Mouse (Mus musculus) MEL (cell line): Measurements from ENCODE around the gene Gm10300. TPM values are rescaled to one million over a fixed set of nuclear protein-coding genes. Genes with fewer than 3 reads are reported as not detected.

Experiments used
- DNase-seq: peaks from one replicate; pipeline ENCODE4 v3.0.0; 2011; ENCODE audit warnings: low read depth, low spot score
- H3K27ac ChIP-seq: 2 replicates; pipeline ENCODE4 v1.5.1; 2012; ENCODE audit warnings: low read depth, mild to moderate bottlenecking, control low read depth, low read length, moderate library complexity; ENCODE audit not compliant: control insufficient read depth
- H3K27me3 ChIP-seq, 2 experiments: fragments of 150-350 bp in 1 of 2; sonication (generic) in 1 of 2; 2 replicates each; pipeline ENCODE4 v1.6.1; 2012; ENCODE audit warnings: low read length in 2 of 2, mild to moderate bottlenecking in 2 of 2, improper control_type of control experiment in 1 of 2, moderate library complexity in 1 of 2; ENCODE audit not compliant: insufficient read depth in 2 of 2, control insufficient read depth in 1 of 2
- H3K36me3 ChIP-seq, 2 experiments: 2 replicates each; pipeline ENCODE4 v1.6.1; 2012 to 2014; ENCODE audit warnings: low read length in 2 of 2, improper control_type of control experiment in 1 of 2, inconsistent platforms in 1 of 2, mild to moderate bottlenecking in 1 of 2; ENCODE audit not compliant: insufficient read depth in 2 of 2, control insufficient read depth in 1 of 2
- H3K4me1 ChIP-seq, 2 experiments: fragments of 150-350 bp in 1 of 2; sonication (generic) in 1 of 2; 2 replicates each; pipeline ENCODE4 v1.6.1; 2012; ENCODE audit warnings: low read length in 2 of 2, improper control_type of control experiment in 1 of 2, mild to moderate bottlenecking in 1 of 2; ENCODE audit not compliant: insufficient read depth in 2 of 2, control insufficient read depth in 1 of 2
- H3K4me3 ChIP-seq, 2 experiments: fragments of 150-350 bp in 1 of 2; sonication (generic) in 1 of 2; 2 replicates each; pipeline ENCODE4 v1.5.1; 2012; ENCODE audit warnings: low read depth in 2 of 2, low read length in 2 of 2, mild to moderate bottlenecking in 2 of 2, moderate library complexity in 2 of 2, control low read depth in 1 of 2, improper control_type of control experiment in 1 of 2; ENCODE audit not compliant: control insufficient read depth in 1 of 2, insufficient read depth in 1 of 2
- H3K79me2 ChIP-seq: 2 replicates; pipeline ENCODE4 v1.6.1; 2012; ENCODE audit warnings: mild to moderate bottlenecking, low read length, moderate library complexity; ENCODE audit not compliant: control insufficient read depth, poor library complexity, insufficient read depth
- H3K9ac ChIP-seq: 2 replicates; pipeline ENCODE4 v1.6.1; 2012; ENCODE audit warnings: low read depth, mild to moderate bottlenecking, control low read depth, low read length, moderate library complexity; ENCODE audit not compliant: control insufficient read depth, poor library complexity, severe bottlenecking
- H3K9me3 ChIP-seq: fragments of 150-350 bp; sonication (generic); replicated peaks from 2 replicates; pipeline ENCODE4 v1.6.1; 2012; ENCODE audit warnings: mild to moderate bottlenecking, low read length, improper control_type of control experiment, moderate library complexity; ENCODE audit not compliant: insufficient read depth
- CHD1 ChIP-seq: IDR thresholded peaks from 2 replicates; pipeline ENCODE4 v1.6.1; 2012; ENCODE audit warnings: low read depth, mild to moderate bottlenecking, inconsistent platforms, low read length, improper control_type of control experiment
- ELF1 ChIP-seq: IDR thresholded peaks from 2 replicates; pipeline ENCODE4 v1.6.1; 2014; ENCODE audit warnings: low read depth, mild to moderate bottlenecking, inconsistent platforms, low read length, improper control_type of control experiment, moderate library complexity
- EP300 ChIP-seq, 2 experiments: IDR thresholded peaks; 2 replicates each; pipeline ENCODE4 v1.6.1; 2011; ENCODE audit warnings: improper control_type of control experiment in 2 of 2, low read length in 2 of 2, low read depth in 1 of 2, mild to moderate bottlenecking in 1 of 2
- ETS1 ChIP-seq: IDR thresholded peaks from 2 replicates; pipeline ENCODE4 v1.6.1; 2012; ENCODE audit warnings: low read depth, mild to moderate bottlenecking, inconsistent platforms, low read length, improper control_type of control experiment, moderate library complexity
- GABPA ChIP-seq: IDR thresholded peaks from 2 replicates; pipeline ENCODE4 v1.6.1; 2012; ENCODE audit warnings: low read depth, mild to moderate bottlenecking, inconsistent platforms, low read length, improper control_type of control experiment, moderate library complexity
- GATA1 ChIP-seq: IDR thresholded peaks from 2 replicates; pipeline ENCODE4 v1.6.1; 2011; ENCODE audit warnings: low read depth, low read length, improper control_type of control experiment
- JUND ChIP-seq: IDR thresholded peaks from 2 replicates; pipeline ENCODE4 v1.6.1; 2011; ENCODE audit warnings: low read depth, mild to moderate bottlenecking, improper control_type of control experiment, low read length
- KAT2A ChIP-seq: conservative IDR thresholded peaks from 2 replicates; pipeline ENCODE4 v1.6.1; 2012; ENCODE audit warnings: low read depth, low read length, improper control_type of control experiment, inconsistent platforms
- MAFK ChIP-seq: IDR thresholded peaks from 2 replicates; pipeline ENCODE4 v1.6.1; 2011; ENCODE audit warnings: low read depth, mild to moderate bottlenecking, low read length, improper control_type of control experiment, borderline replicate concordance
- MYB ChIP-seq: IDR thresholded peaks from 2 replicates; pipeline ENCODE4 v1.6.1; 2011; ENCODE audit warnings: mild to moderate bottlenecking, low read depth, low read length, improper control_type of control experiment
- NELFE ChIP-seq: IDR thresholded peaks from 2 replicates; pipeline ENCODE4 v1.6.1; 2011; ENCODE audit warnings: low read depth, low read length, improper control_type of control experiment
- NRF1 ChIP-seq: IDR thresholded peaks from 2 replicates; pipeline ENCODE4 v1.6.1; 2014; ENCODE audit warnings: low read depth, mild to moderate bottlenecking, inconsistent platforms, low read length, improper control_type of control experiment, moderate library complexity; ENCODE audit not compliant: poor library complexity, insufficient read depth, severe bottlenecking
- POLR2A ChIP-seq, 2 experiments: IDR thresholded peaks; 2 replicates each; pipeline ENCODE4 v1.6.1; 2011 to 2012; ENCODE audit warnings: low read length in 2 of 2, mild to moderate bottlenecking in 2 of 2, control low read depth in 1 of 2, improper control_type of control experiment in 1 of 2, low read depth in 1 of 2, moderate library complexity in 1 of 2; ENCODE audit not compliant: control insufficient read depth in 1 of 2, insufficient read depth in 1 of 2, poor library complexity in 1 of 2
- POLR2AphosphoS2 ChIP-seq: IDR thresholded peaks from 2 replicates; pipeline ENCODE4 v1.6.1; 2011; ENCODE audit warnings: low read length, improper control_type of control experiment
- POLR2AphosphoS5 ChIP-seq: IDR thresholded peaks from 2 replicates; pipeline ENCODE4 v1.6.1; 2012; ENCODE audit warnings: low read depth, borderline replicate concordance, mild to moderate bottlenecking, inconsistent platforms, low read length, moderate library complexity, mixed read lengths
- RAD21 ChIP-seq: IDR thresholded peaks from 2 replicates; pipeline ENCODE4 v1.6.1; 2011; ENCODE audit warnings: mild to moderate bottlenecking, low read depth, low read length, improper control_type of control experiment
- RCOR1 ChIP-seq: IDR thresholded peaks from 2 replicates; pipeline ENCODE4 v1.6.1; 2012; ENCODE audit warnings: low read depth, mild to moderate bottlenecking, inconsistent platforms, low read length, improper control_type of control experiment
- SIN3A ChIP-seq: IDR thresholded peaks from 2 replicates; pipeline ENCODE4 v1.6.1; 2012; ENCODE audit warnings: low read length, improper control_type of control experiment, inconsistent platforms
- SMC3 ChIP-seq: IDR thresholded peaks from 2 replicates; pipeline ENCODE4 v1.6.1; 2011; ENCODE audit warnings: low read depth, low read length, improper control_type of control experiment
- TAL1 ChIP-seq: IDR thresholded peaks from 2 replicates; pipeline ENCODE4 v1.6.1; 2012; ENCODE audit warnings: mild to moderate bottlenecking, inconsistent platforms, low read length, moderate library complexity, mixed read lengths
- TBP ChIP-seq: IDR thresholded peaks from 2 replicates; pipeline ENCODE4 v1.8.0; 2011; ENCODE audit warnings: low read depth, low read length, improper control_type of control experiment
- TCF12 ChIP-seq: IDR thresholded peaks from 2 replicates; pipeline ENCODE4 v1.6.1; 2014; ENCODE audit warnings: low read depth, mild to moderate bottlenecking, inconsistent platforms, low read length, improper control_type of control experiment, moderate library complexity
- UBTF ChIP-seq: IDR thresholded peaks from 2 replicates; pipeline ENCODE4 v1.6.1; 2012; ENCODE audit warnings: low read depth, mild to moderate bottlenecking, inconsistent platforms, low read length, improper control_type of control experiment, moderate library complexity, borderline replicate concordance; ENCODE audit not compliant: insufficient read depth
- USF2 ChIP-seq, 2 experiments: IDR thresholded peaks; 2 replicates each; pipeline ENCODE4 v1.6.1; 2011 to 2012; ENCODE audit warnings: improper control_type of control experiment in 2 of 2, low read length in 2 of 2, borderline replicate concordance in 1 of 2, inconsistent platforms in 1 of 2, low read depth in 1 of 2, mild to moderate bottlenecking in 1 of 2; ENCODE audit not compliant: insufficient read depth in 1 of 2
- ZKSCAN1 ChIP-seq: IDR thresholded peaks from 2 replicates; pipeline ENCODE4 v1.6.1; 2012; ENCODE audit warnings: low read depth, mild to moderate bottlenecking, inconsistent platforms, low read length, improper control_type of control experiment, moderate library complexity
- ZMIZ1 ChIP-seq: IDR thresholded peaks from 2 replicates; pipeline ENCODE4 v1.6.1; 2012; ENCODE audit warnings: low read depth, mild to moderate bottlenecking, inconsistent platforms, low read length, improper control_type of control experiment, moderate library complexity
- polyA plus RNA-seq, 2 experiments: library from polyadenylated mRNA; stranded (reverse) in 1 of 2; unstranded in 1 of 2; fragments of >175 nt in 1 of 2; fragments of >200 nt in 1 of 2; gene quantifications; 2 replicates each; pipeline versions ENCODE4 v1.2.1 to v1.2.4; 2012; ENCODE audit warnings: low replicate concordance in 2 of 2, low read depth in 1 of 2; ENCODE audit not compliant: insufficient read length in 2 of 2, insufficient read depth in 1 of 2, missing spikeins in 1 of 2
- total RNA-seq: library from RNA; depleted of rRNA; stranded (reverse); fragments of 300-350 nt; gene quantifications from 2 replicates; pipeline ENCODE4 v1.2.3, GENCODE M21; 2012

Gene Gm10300
- total and polyA plus RNA-seq, 3 experiments: 0.18 to 0.46 TPM; not detected in 1

DNA sequence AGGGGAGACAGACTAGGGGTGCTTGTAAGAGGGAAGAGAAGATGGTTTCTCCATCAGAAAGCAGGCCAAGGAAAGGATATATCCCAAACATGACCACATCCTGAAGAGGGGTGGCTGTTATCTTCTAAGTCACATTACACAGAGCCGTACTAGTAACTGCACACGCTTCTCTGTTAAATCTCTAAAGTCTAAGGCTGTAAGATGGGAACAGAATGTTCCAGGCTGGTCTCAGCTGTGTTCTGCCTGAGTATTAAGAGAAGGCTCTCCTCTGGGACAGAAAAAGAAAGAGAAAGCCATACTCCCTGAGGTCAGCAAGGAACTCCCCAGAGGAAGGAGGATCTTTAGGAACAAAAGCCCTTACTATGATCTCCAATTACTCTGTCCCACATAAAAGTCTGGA is 35.7 kb upstream of the Gm10300 start:
- Histone ChIP-seq H3K4me1 (peaks cover 16 to 18% of the 10 kb centered on the region in 2 experiments), H3K4me3 (no peak overlapping the region), H3K27me3 (no peaks in the 10 kb centered on the region), H3K27ac (no peak overlapping the region), H3K9me3 (no peaks in the 10 kb centered on the region), H3K36me3 (peaks cover 3 to 33% of the 10 kb centered on the region in 2 experiments; a peak in 3 of 4 replicates), H3K79me2 (peaks cover 38% of the 10 kb centered on the region), H3K9ac (no peak overlapping the region)
- TF ChIP-seq TAL1 (no peak), SMC3 (no peak), TBP (no peak), EP300 (IDR thresholded peaks at IDR 0.05; ENCODE audit: low read depth in 1 of 2, low read length in 2 of 2) (no peak), ETS1 (no peak), NRF1 (no peak), UBTF (no peak), TCF12 (no peak), POLR2AphosphoS5 (no peak)
- no peak for DNase-seq

DNA sequence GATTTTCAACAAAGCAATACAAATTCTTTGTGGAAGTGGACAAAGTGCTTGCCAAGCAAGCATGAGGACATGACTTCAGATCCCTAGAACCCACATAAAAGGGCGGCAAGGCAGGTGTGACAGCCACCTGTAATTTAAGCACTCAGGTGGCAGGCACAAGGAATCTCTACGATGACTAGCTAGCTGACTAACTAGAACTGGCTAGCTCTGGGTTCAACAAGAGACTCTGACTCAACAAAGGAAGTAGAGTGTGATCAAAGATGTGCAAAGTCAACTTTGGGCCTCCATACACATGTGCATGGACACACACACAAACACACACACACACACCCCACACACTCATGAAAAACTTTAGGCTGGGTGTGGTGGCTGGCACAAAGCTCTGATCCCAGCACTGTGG is 35.0 kb upstream of the Gm10300 start:
- no peaks in the 10 kb centered on the region for H3K9me3 ChIP-seq
- H3K79me2 ChIP-seq: peaks cover 40% of the 10 kb centered on the region
- H3K27me3 ChIP-seq: no peaks in the 10 kb centered on the region
- peak overlapping the region; percentile 24 to 64 for H3K4me3 ChIP-seq
- peak overlapping the region; percentile 86 for H3K27ac ChIP-seq
- peaks cover 16 to 18% of the 10 kb centered on the region in 2 experiments for H3K4me1 ChIP-seq
- no peak for DNase-seq
- peaks cover 3 to 35% of the 10 kb centered on the region in 2 experiments; a peak in 3 of 4 replicates for H3K36me3 ChIP-seq
- peak overlapping the region; percentile 60 for H3K9ac ChIP-seq
- no peak for TF ChIP-seq TCF12
- TF ChIP-seq GABPA: no peak
- no peak for TF ChIP-seq RCOR1
- TF ChIP-seq NELFE: no peak
- no peak for TF ChIP-seq JUND
- TF ChIP-seq RAD21: no peak
- no peak for TF ChIP-seq CHD1
- TF ChIP-seq SIN3A: no peak
- TF ChIP-seq ZKSCAN1: no peak
- no peak for TF ChIP-seq GATA1
- TF ChIP-seq ELF1: no peak
- TF ChIP-seq MYB: no peak
- no peak for TF ChIP-seq MAFK
- TF ChIP-seq USF2 (IDR thresholded peaks at IDR 0.05; ENCODE audit: borderline replicate concordance in 1 of 2, insufficient read depth in 1 of 2, low read depth in 1 of 2, low read length in 2 of 2): no peak
- TF ChIP-seq POLR2AphosphoS2: no peak
- no peak for TF ChIP-seq KAT2A
- no peak for TF ChIP-seq POLR2A (IDR thresholded peaks at IDR 0.05; ENCODE audit: control insufficient read depth in 1 of 2, insufficient read depth in 1 of 2, low read depth in 1 of 2, low read length in 2 of 2, poor library complexity in 1 of 2)
- TF ChIP-seq ZMIZ1: no peak
- TF ChIP-seq ETS1: no peak
